Mouse (Mus musculus): ENCODE measurements around the gene Mtf1. TPM values are rescaled to one million over a fixed set of nuclear protein-coding genes. Genes with fewer than 3 reads are reported as not detected.

Gene Mtf1
- polyA plus RNA-seq, 1 experiment from 2014 or later: 11.1 TPM

DNA sequence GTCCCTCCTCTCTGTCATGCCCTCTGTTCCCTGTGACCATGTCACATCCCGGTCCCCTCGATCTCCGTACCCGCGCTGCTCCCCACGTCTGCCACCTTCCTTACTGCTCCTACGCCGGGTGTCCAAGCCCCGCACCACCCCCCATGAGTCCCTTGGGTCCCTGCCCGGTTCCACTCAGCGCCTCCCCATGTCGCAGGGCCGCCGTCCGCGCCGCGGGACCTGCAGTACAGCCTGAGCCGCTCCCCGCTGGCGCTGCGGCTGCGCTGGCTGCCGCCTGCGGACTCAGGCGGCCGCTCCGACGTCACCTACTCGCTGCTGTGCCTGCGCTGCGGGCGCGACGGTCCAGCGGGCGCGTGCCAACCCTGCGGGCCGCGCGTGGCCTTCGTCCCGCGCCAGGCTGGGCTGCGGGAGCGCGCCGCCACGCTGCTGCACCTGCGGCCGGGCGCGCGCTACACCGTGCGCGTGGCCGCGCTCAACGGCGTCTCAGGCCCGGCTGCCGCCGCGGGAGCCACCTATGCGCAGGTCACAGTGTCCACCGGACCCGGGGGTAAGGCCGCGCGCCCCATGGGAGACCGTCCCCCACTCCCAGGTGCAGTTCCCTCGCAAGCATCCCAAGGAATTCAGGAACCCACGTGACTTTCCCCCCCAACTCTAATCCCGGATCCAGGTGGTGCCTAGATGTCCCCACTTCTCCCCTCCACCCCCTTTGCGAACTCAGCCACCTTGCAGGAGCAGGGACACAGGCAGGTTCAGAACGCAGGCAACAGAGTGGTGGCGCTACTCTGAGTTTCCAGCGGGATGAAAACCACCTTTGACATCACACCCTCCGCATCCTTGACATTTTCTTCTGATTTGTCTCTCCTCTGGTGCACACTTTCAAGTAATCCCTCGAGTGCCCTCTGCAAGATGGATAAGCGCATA is 92.9 kb downstream of the Mtf1 start:
- Histone ChIP-seq H3K9ac (ENCODE audit: low read depth, low read length) (peak overlapping the region; percentile 29; the same call in 1 of the 2 replicates), H3K27me3 (replicated peaks; ENCODE audit: control insufficient read depth, insufficient read depth, low read length) (peaks cover 36% of the 10 kb centered on the region), H3K4me2 (ENCODE audit: low read depth, low read length) (peak overlapping the region; percentile 82), H3K9me3 (ENCODE audit: control insufficient read depth, low read length) (no peaks in the 10 kb centered on the region), H3K4me3 (ENCODE audit: low read length) (peak overlapping the region; percentile 45), H3K4me1 (ENCODE audit: control insufficient read depth, insufficient read depth, low read length) (peaks cover 6% of the 10 kb centered on the region), H3K27ac (ENCODE audit: low read length) (no peak overlapping the region), H3K36me3 (ENCODE audit: control insufficient read depth, insufficient read depth, low read length) (no peaks in the 10 kb centered on the region)
- 2% methylated on average over 80 of the region's 83 CpGs for WGBS
- ATAC-seq: peak; percentile 33

DNA sequence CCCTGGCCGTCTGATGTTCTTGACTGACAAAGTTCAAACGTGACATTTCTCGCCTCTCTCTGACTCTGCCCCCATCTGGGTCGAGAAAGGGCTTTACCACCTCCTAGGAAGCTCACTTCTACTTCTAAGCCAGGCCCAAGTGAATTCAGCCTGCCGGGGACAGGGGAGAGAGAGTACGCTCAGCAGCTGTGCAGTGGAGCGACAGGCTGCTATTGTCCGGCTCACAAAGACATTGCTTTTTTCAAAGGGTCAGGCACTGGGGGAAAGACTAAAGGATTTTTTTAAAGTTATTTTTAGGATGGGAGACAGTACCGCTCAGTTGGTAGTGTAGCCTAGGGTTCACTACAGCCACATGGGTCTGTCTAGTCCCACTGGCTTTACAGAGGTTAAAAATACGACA is 96.5 kb downstream of the Mtf1 start:
- no peak overlapping the region for H3K27ac ChIP-seq (ENCODE audit: low read length)
- no peak overlapping the region for H3K4me2 ChIP-seq (ENCODE audit: low read depth, low read length)
- no peak for ATAC-seq
- WGBS: 65% methylated on average over 10 of the region's 10 CpGs
- H3K27me3 ChIP-seq (replicated peaks; ENCODE audit: control insufficient read depth, insufficient read depth, low read length): peaks cover 27% of the 10 kb centered on the region
- peaks cover 6% of the 10 kb centered on the region for H3K4me1 ChIP-seq (ENCODE audit: control insufficient read depth, insufficient read depth, low read length)
- no peak overlapping the region for H3K4me3 ChIP-seq (ENCODE audit: low read length)
- H3K9ac ChIP-seq (ENCODE audit: low read depth, low read length): no peak overlapping the region
- no peaks in the 10 kb centered on the region for H3K36me3 ChIP-seq (ENCODE audit: control insufficient read depth, insufficient read depth, low read length)
- no peaks in the 10 kb centered on the region for H3K9me3 ChIP-seq (ENCODE audit: control insufficient read depth, low read length)

Other genes with a start within 250 kb of the Mtf1 start
- gene 3100002H09Rik, start 191.3 kb upstream of the Mtf1 start, polyA plus RNA-seq (2015; fragmentation: Nextera tagmentation; extraction: Ambion mirVana): not detected in 2 replicates
- 0.04 TPM in 1 of 2 replicates, not detected in the other for gene Pou3f1, start 145.3 kb upstream of the Mtf1 start, polyA plus RNA-seq (2015; fragmentation: Nextera tagmentation; extraction: Ambion mirVana)
- gene Utp11, start 108.5 kb upstream of the Mtf1 start, polyA plus RNA-seq (2015; fragmentation: Nextera tagmentation; extraction: Ambion mirVana): 51.8 and 58.6 TPM in 2 replicates
- 5.1 and 5.2 TPM in 2 replicates for gene Fhl3, start 101.4 kb upstream of the Mtf1 start, polyA plus RNA-seq (2015; fragmentation: Nextera tagmentation; extraction: Ambion mirVana)
- gene Sf3a3, start 87.3 kb upstream of the Mtf1 start, polyA plus RNA-seq (2015; fragmentation: Nextera tagmentation; extraction: Ambion mirVana): 105 and 125 TPM in 2 replicates
- 27.0 and 27.5 TPM in 2 replicates for gene Inpp5b, start 60.3 kb upstream of the Mtf1 start, polyA plus RNA-seq (2015; fragmentation: Nextera tagmentation; extraction: Ambion mirVana)
- 27.3 and 29.5 TPM in 2 replicates for gene Yrdc, start 48.6 kb downstream of the Mtf1 start, polyA plus RNA-seq (2015; fragmentation: Nextera tagmentation; extraction: Ambion mirVana)
- gene 1110065P20Rik, start 49.1 kb downstream of the Mtf1 start, polyA plus RNA-seq (2015; fragmentation: Nextera tagmentation; extraction: Ambion mirVana): 35.3 and 35.8 TPM in 2 replicates
- gene Maneal, start 60.1 kb downstream of the Mtf1 start, polyA plus RNA-seq (2015; fragmentation: Nextera tagmentation; extraction: Ambion mirVana): 0.36 and 0.44 TPM in 2 replicates
- 0.07 and 0.15 TPM in 2 replicates for gene Epha10, start 78.8 kb downstream of the Mtf1 start, polyA plus RNA-seq (2015; fragmentation: Nextera tagmentation; extraction: Ambion mirVana)
- 9.1 and 9.3 TPM in 2 replicates for gene 9930104L06Rik, start 134.9 kb downstream of the Mtf1 start, polyA plus RNA-seq (2015; fragmentation: Nextera tagmentation; extraction: Ambion mirVana)
- gene Cdca8, start 137.2 kb downstream of the Mtf1 start, polyA plus RNA-seq (2015; fragmentation: Nextera tagmentation; extraction: Ambion mirVana): 105 and 126 TPM in 2 replicates
- 6.0 and 8.0 TPM in 2 replicates for gene Rspo1, start 184.3 kb downstream of the Mtf1 start, polyA plus RNA-seq (2015; fragmentation: Nextera tagmentation; extraction: Ambion mirVana)
- 61.8 and 64.6 TPM in 2 replicates for gene Gnl2, start 214.5 kb downstream of the Mtf1 start, polyA plus RNA-seq (2015; fragmentation: Nextera tagmentation; extraction: Ambion mirVana)

All from intestine, embryonic 16.5 days (tissue).